Mouse (Mus musculus) hindbrain, embryonic 12.5 days (tissue): ENCODE measurements around the gene Orm2. TPM values are rescaled to one million over a fixed set of nuclear protein-coding genes. Genes with fewer than 3 reads are reported as not detected.

Experiments
- ATAC-seq: fragments of 200-750 bp; cut with Nextera tagmentation; 2 replicates; pipeline ENCODE4 v1.8.0; 2017; ENCODE audit warnings: moderate TSS enrichment; ENCODE audit not compliant: low FRiP score
- H3K27ac ChIP-seq: fragments of 300-500 bp; sonication (generic); 2 replicates; pipeline ENCODE4 v1.5.1; 2016; ENCODE audit warnings: mild to moderate bottlenecking
- H3K27me3 ChIP-seq: fragments of 300-500 bp; sonication (generic); 2 replicates; pipeline ENCODE4 v1.6.1; 2016; ENCODE audit warnings: mild to moderate bottlenecking
- H3K36me3 ChIP-seq: fragments of 300-500 bp; sonication (generic); 2 replicates; pipeline ENCODE4 v1.6.1; 2016; ENCODE audit warnings: mild to moderate bottlenecking
- H3K4me1 ChIP-seq: fragments of 300-500 bp; sonication (generic); 2 replicates; pipeline ENCODE4 v1.6.1; 2016
- H3K4me2 ChIP-seq: fragments of 300-500 bp; sonication (generic); replicated peaks from 2 replicates; pipeline ENCODE4 v1.6.1; 2016; ENCODE audit warnings: mild to moderate bottlenecking
- H3K4me3 ChIP-seq: fragments of 300-500 bp; sonication (generic); 2 replicates; pipeline ENCODE4 v1.5.1; 2016; ENCODE audit warnings: mild to moderate bottlenecking
- H3K9ac ChIP-seq: fragments of 300-500 bp; sonication (generic); 2 replicates; pipeline ENCODE4 v1.6.1; 2016; ENCODE audit warnings: mild to moderate bottlenecking, moderate library complexity
- H3K9me3 ChIP-seq: fragments of 300-500 bp; sonication (generic); replicated peaks from 2 replicates; pipeline ENCODE4 v1.6.1; 2016; ENCODE audit warnings: mild to moderate bottlenecking
- WGBS: fragments of 180-500 bp; shearing (Covaris S2); methylation state at CpG from one replicate; pipeline ENCODE4 v1.1.7; 2016; 5-methylcytosine and 5-hydroxymethylcytosine counted together
- polyA plus RNA-seq: library from polyadenylated mRNA; unstranded; fragments of >200 nt; fragmentation: Nextera tagmentation; extraction: Ambion mirVana; gene quantifications from 2 replicates; pipeline ENCODE4 v1.2.1, GENCODE M21; 2016

Gene Orm2
- polyA plus RNA-seq, 1 experiment from 2014 or later = not detected

GRCm38 (mm10) chr4:63401620-63402019 lies 39.4 kb downstream of the Orm2 start:
- Histone ChIP-seq H3K27ac (no peak overlapping the region), H3K36me3 (no peaks in the 10 kb centered on the region), H3K4me1 (peaks cover 58% of the 10 kb centered on the region), H3K4me2 (no peak overlapping the region), H3K27me3 (no peaks in the 10 kb centered on the region), H3K9me3 (no peaks in the 10 kb centered on the region), H3K4me3 (no peak overlapping the region), H3K9ac (0 out of 2 replicates have a peak overlapping the region, but pooled peaks have one; percentile 4)
- 87% methylated on average over 6 of the region's 6 CpGs for whole genome bisulfite sequencing
- no peak for ATAC-seq

GRCm38 (mm10) chr4:63402056-63402455 lies 39.8 kb downstream of the Orm2 start:
- Histone ChIP-seq H3K4me1 (peaks cover 58% of the 10 kb centered on the region), H3K9ac (0 out of 2 replicates have a peak overlapping the region, but pooled peaks have one; percentile 4), H3K27ac (no peak overlapping the region), H3K27me3 (no peaks in the 10 kb centered on the region), H3K36me3 (no peaks in the 10 kb centered on the region), H3K9me3 (no peaks in the 10 kb centered on the region), H3K4me3 (no peak overlapping the region), H3K4me2 (peak overlapping the region; percentile 39; the same call in 1 of the 2 replicates)
- ATAC-seq = no peak
- 93% methylated on average over 10 of the region's 10 CpGs for WGBS

GRCm38 (mm10) chr4:63402558-63402957 lies 40.3 kb downstream of the Orm2 start:
- 69% methylated on average over 6 of the region's 6 CpGs for WGBS
- peak; percentile 1; the same call in 1 of the 2 replicates for ATAC-seq
- no peak overlapping the region for H3K9ac ChIP-seq

GRCm38 (mm10) chr4:63403040-63403959 lies 41.1 kb downstream of the Orm2 start, which contains the start of gene Akna:
Gene Akna (minus strand): TSS chr4:63403354.
- Histone ChIP-seq H3K9me3 (no peaks in the 10 kb centered on the region), H3K4me2 (peak within 1 kb of the TSS; percentile 39), H3K36me3 (no peaks in the 10 kb centered on the region), H3K9ac (0 out of 2 replicates have a peak within 1 kb of the TSS, but pooled peaks have one; percentile 4), H3K27me3 (no peaks in the 10 kb centered on the region), H3K4me3 (peak within 1 kb of the TSS; percentile 16; the same call in 1 of the 2 replicates), H3K27ac (peak within 1 kb of the TSS; percentile 83), H3K4me1 (peaks cover 60% of the 10 kb centered on the region)
- ATAC-seq = peak; percentile 81
- WGBS = 20% methylated on average over 16 of the region's 17 CpGs

More at GRCm38 (mm10) chr4:63402558-63402957, 40.3 kb downstream of the Orm2 start:
- H3K4me1 ChIP-seq = peaks cover 58% of the 10 kb centered on the region
- no peaks in the 10 kb centered on the region for H3K27me3 ChIP-seq
- H3K4me3 ChIP-seq = peak overlapping the region; percentile 16; the same call in 1 of the 2 replicates
- H3K27ac ChIP-seq = peak overlapping the region; percentile 83
- H3K4me2 ChIP-seq = peak overlapping the region; percentile 39
- H3K9me3 ChIP-seq = no peaks in the 10 kb centered on the region
- H3K36me3 ChIP-seq = no peaks in the 10 kb centered on the region

GRCm38 (mm10) chr4:63404205-63404604 lies 42.0 kb downstream of the Orm2 start:
- Histone ChIP-seq H3K4me1 (peaks cover 67% of the 10 kb centered on the region), H3K36me3 (no peaks in the 10 kb centered on the region), H3K4me3 (no peak overlapping the region), H3K9me3 (no peaks in the 10 kb centered on the region), H3K4me2 (peak overlapping the region; percentile 39; the same call in 1 of the 2 replicates), H3K27ac (no peak overlapping the region), H3K9ac (no peak overlapping the region), H3K27me3 (no peaks in the 10 kb centered on the region)
- ATAC-seq = no peak
- WGBS = 78% methylated on average over 7 of the region's 7 CpGs

- 16% methylated on average over 7 of the region's 7 CpGs for WGBS
- 0 out of 2 replicates have a peak overlapping the region, but pooled peaks have one; percentile 32 for H3K27ac ChIP-seq
- H3K9ac ChIP-seq = no peak overlapping the region
- peaks cover 66% of the 10 kb centered on the region for H3K4me1 ChIP-seq
- no peak overlapping the region for H3K4me2 ChIP-seq
- H3K27me3 ChIP-seq = no peaks in the 10 kb centered on the region
- no peaks in the 10 kb centered on the region for H3K36me3 ChIP-seq
- peak; percentile 19 for ATAC-seq
- no peaks in the 10 kb centered on the region for H3K9me3 ChIP-seq
- no peak overlapping the region for H3K4me3 ChIP-seq
Observed at GRCm38 (mm10) chr4:63405051-63405450, 42.8 kb downstream of the Orm2 start.

- no peak for ATAC-seq
- Histone ChIP-seq H3K9me3 (no peaks in the 10 kb centered on the region), H3K27ac (0 out of 2 replicates have a peak overlapping the region, but pooled peaks have one; percentile 32), H3K36me3 (no peaks in the 10 kb centered on the region), H3K27me3 (no peaks in the 10 kb centered on the region), H3K4me3 (no peak overlapping the region), H3K9ac (no peak overlapping the region), H3K4me1 (peaks cover 63% of the 10 kb centered on the region), H3K4me2 (no peak overlapping the region)
- 63% methylated on average over 4 of the region's 4 CpGs for WGBS
Observed at GRCm38 (mm10) chr4:63405683-63406082, 43.4 kb downstream of the Orm2 start.

- ATAC-seq = no peak
Observed at GRCm38 (mm10) chr4:63408247-63408646, 46.0 kb downstream of the Orm2 start.

GRCm38 (mm10) chr4:63408649-63409048 lies 46.4 kb downstream of the Orm2 start:
- ATAC-seq = peak; percentile 47
- Histone ChIP-seq H3K36me3 (no peaks in the 10 kb centered on the region), H3K27me3 (no peaks in the 10 kb centered on the region), H3K4me2 (peak overlapping the region; percentile 84), H3K4me1 (peaks cover 44% of the 10 kb centered on the region), H3K9ac (no peak overlapping the region), H3K27ac (no peak overlapping the region), H3K4me3 (no peak overlapping the region), H3K9me3 (no peaks in the 10 kb centered on the region)
- WGBS = 6% methylated on average over 8 of the region's 8 CpGs

More at GRCm38 (mm10) chr4:63408247-63408646, 46.0 kb downstream of the Orm2 start:
- Histone ChIP-seq H3K36me3 (no peaks in the 10 kb centered on the region), H3K4me3 (no peak overlapping the region), H3K27me3 (no peaks in the 10 kb centered on the region), H3K4me1 (peaks cover 48% of the 10 kb centered on the region), H3K4me2 (peak overlapping the region; percentile 84), H3K9ac (no peak overlapping the region), H3K9me3 (no peaks in the 10 kb centered on the region), H3K27ac (no peak overlapping the region)
- 63% methylated on average over 7 of the region's 7 CpGs for WGBS

- peak overlapping the region; percentile 51 for H3K4me3 ChIP-seq
- no peaks in the 10 kb centered on the region for H3K36me3 ChIP-seq
- H3K4me2 ChIP-seq = peak overlapping the region; percentile 84
- WGBS = 4% methylated on average over 18 of the region's 18 CpGs
- H3K4me1 ChIP-seq = peaks cover 36% of the 10 kb centered on the region
- H3K9me3 ChIP-seq = no peaks in the 10 kb centered on the region
- H3K27me3 ChIP-seq = no peaks in the 10 kb centered on the region
- peak overlapping the region; percentile 40; the same call in 1 of the 2 replicates for H3K27ac ChIP-seq
- no peak for ATAC-seq
- peak overlapping the region; percentile 63 for H3K9ac ChIP-seq
Observed at GRCm38 (mm10) chr4:63409317-63409907, 47.2 kb downstream of the Orm2 start.

GRCm38 (mm10) chr4:63409908-63410582 lies 47.8 kb downstream of the Orm2 start:
- peak overlapping the region; percentile 51 for H3K4me3 ChIP-seq
- peak overlapping the region; percentile 84 for H3K4me2 ChIP-seq
- ATAC-seq = peak; percentile 80
- H3K27me3 ChIP-seq = no peaks in the 10 kb centered on the region
- peaks cover 30% of the 10 kb centered on the region for H3K4me1 ChIP-seq
- H3K9me3 ChIP-seq = no peaks in the 10 kb centered on the region
- H3K36me3 ChIP-seq = no peaks in the 10 kb centered on the region
- peak overlapping the region; percentile 63; the same call in 1 of the 2 replicates for H3K9ac ChIP-seq
- WGBS = under 1% methylated on average over 39 of the region's 39 CpGs
- H3K27ac ChIP-seq = peak overlapping the region; percentile 40
